Mouse (Mus musculus) liver, adult (tissue): ENCODE data around the gene Tlr6.

Source experiments
- GATA4 ChIP-seq: IDR thresholded peaks from 2 replicates; pipeline ENCODE4 v1.6.1; 2014; ENCODE audit warnings: mild to moderate bottlenecking, low read length; ENCODE audit not compliant: insufficient replicate concordance

Gene Tlr6

DNA sequence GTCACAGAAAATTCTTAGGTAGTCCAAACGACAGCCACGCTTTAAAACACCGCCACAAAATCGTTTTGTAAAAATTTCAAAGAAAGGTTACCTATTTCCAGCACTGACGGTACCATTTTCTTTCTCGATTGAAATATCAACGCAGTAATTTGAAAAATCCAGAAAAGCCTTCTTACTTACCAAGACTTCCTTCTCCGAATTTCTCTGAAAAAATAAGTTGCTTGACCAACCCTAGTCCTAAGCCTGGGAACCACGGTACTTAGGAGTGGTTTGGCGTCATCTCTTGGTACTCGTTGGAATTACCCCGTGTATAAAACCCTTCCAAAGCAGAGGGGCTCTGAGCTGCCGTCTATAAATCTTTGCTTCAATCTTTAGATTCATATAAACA, at the start of gene Tlr6:
Gene Tlr6 (minus strand): TSS at position 255 of the 388 bp plus-strand sequence.
- no peak for TF ChIP-seq GATA4

DNA sequence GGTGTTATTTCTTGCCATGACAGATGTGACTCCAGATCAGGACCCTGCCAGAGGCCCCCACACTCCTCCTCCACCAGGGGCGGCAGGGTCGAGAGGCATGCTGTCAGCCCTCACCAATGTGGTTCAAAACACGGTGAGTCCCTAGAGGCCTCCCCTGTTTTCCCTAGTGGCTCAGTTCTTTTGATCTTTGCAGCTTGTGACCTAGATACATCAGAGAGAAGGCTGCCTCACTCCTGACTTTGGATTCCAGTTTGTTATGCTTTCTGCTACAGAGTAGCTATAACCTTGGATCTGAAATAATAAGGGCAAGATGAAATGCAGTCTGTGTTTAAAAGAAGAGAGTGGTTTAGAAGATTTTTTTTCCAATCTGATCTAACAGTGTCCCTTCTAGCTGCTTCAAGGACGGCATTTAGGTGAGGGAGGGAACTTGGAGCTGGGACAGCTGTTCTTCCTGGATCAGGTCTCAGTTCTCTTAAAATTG, 46.2 kb upstream of the Tlr6 start:
- TF ChIP-seq GATA4: no peak

- TF ChIP-seq GATA4: no peak
Measured at GRCm38 (mm10) chr5:65005251-65005650, 45.4 kb upstream of the Tlr6 start.

DNA sequence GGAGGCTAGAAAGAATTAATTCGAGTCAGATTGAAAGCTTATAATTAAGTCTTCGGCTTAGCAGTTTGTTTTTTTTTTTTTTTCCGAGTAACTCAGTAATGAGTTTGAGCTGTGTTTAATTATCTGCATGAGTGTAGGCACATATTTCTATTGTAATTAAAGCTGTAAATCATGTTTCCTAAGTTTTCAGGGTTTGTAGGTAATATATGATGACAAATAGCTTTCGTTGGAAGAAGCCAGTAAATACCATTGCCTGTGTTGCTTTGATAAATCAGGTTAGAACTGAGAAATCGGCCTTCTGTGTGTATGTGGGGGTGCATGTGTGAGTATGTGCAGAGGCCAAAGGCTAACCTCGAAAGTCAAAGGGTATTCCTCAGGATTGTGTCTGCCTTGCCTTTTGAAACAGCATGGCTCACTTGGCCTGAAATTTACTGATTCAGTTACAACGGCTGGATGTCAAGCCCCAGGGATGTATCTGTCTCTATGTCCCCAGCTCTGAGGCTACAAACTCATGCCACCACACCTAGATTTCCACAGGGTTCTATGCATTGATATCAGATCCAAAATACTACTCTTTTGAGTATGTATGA, 44.1 kb upstream of the Tlr6 start:
- no peak for TF ChIP-seq GATA4

- no peak for TF ChIP-seq GATA4
Measured at GRCm38 (mm10) chr5:65002940-65003824, 43.3 kb upstream of the Tlr6 start.

- no peak for TF ChIP-seq GATA4
Measured at GRCm38 (mm10) chr5:64995408-64995807, 35.5 kb upstream of the Tlr6 start.

- no peak for TF ChIP-seq GATA4
Measured at GRCm38 (mm10) chr5:64992540-64992939, 32.6 kb upstream of the Tlr6 start.

DNA sequence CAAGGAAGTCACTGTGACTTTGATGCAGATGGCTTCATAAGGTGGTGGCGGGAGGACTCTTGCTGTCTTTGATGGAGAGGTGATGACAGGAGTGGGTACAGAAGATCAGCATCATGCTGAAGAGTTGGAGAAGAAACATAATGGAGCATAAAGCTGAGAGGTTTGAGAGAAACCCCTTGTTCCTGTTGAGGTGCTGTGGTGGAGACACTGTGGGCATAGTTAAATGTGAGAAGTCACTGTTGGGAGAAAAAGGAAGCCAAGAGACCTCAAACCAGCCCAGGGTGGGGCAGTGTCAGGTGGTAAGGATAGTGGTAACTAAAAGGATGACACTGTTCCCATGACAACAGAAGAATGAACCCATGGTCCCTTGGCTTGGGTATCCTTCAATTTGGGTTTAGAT, 30.0 kb upstream of the Tlr6 start:
- TF ChIP-seq GATA4: no peak

DNA sequence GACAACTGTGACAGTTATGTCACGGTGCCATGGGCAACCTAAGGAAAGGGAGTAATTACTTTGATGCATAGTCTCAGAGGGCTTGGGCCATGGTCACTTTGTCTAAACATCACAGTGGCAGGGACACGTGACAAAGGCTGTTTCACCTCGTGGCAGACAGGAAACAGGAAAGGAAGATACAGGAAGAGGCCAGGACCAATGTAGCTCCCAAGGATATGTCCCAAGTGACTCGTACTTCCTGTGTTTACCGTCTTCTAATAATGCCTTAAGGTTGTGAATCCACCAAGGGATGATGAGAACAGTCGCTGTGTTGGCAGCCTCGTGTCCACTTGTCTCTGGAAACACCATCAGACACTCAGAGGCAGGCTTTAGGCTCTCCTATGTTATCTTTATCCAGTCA, 26.1 kb upstream of the Tlr6 start:
- TF ChIP-seq GATA4: no peak

DNA sequence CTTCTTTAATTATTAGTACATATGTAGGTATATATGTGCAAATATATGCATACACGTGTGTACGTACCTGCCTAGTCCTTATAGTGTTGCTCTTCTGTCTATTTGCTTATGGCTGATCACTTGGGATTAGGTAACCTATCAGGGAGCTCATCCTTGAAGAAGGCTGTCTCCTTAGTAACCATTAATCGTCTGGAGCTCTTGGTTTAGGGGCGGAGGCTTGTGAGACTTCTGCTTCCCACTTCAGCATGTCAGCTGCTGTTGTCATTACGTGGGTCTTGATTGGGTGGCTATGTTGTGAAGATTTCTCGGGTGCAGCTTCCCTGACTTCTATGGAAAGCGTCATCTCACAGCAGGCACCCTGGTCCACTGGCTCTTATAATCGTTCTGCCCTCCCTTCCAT, 17.2 kb upstream of the Tlr6 start:
- no peak for TF ChIP-seq GATA4

DNA sequence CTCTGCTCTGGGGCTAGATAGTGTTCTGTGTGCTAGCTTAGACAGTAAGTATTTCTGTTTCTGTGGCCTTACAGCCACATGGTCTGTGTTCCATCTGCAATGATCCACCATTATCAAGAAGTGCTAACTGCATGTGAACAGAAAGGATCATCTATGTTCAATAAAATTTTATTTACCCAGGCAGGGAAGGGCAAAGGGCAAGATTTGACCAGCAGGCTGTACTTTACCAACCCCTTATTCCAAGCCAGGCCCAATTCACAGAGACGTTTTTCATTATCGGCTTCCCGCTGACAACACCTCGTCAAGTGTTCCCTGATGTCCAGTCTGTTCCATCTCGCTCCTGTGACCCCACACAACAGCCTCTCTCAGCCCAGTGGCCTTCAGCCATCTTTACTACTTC, 15.2 kb upstream of the Tlr6 start:
- TF ChIP-seq GATA4: no peak

GRCm38 (mm10) chr5:64969861-64970771, 10.2 kb upstream of the Tlr6 start, which contains the start of gene Fam114a1:
Fam114a1 (plus strand) TSS chr5:64970071.
- no peak for TF ChIP-seq GATA4

DNA sequence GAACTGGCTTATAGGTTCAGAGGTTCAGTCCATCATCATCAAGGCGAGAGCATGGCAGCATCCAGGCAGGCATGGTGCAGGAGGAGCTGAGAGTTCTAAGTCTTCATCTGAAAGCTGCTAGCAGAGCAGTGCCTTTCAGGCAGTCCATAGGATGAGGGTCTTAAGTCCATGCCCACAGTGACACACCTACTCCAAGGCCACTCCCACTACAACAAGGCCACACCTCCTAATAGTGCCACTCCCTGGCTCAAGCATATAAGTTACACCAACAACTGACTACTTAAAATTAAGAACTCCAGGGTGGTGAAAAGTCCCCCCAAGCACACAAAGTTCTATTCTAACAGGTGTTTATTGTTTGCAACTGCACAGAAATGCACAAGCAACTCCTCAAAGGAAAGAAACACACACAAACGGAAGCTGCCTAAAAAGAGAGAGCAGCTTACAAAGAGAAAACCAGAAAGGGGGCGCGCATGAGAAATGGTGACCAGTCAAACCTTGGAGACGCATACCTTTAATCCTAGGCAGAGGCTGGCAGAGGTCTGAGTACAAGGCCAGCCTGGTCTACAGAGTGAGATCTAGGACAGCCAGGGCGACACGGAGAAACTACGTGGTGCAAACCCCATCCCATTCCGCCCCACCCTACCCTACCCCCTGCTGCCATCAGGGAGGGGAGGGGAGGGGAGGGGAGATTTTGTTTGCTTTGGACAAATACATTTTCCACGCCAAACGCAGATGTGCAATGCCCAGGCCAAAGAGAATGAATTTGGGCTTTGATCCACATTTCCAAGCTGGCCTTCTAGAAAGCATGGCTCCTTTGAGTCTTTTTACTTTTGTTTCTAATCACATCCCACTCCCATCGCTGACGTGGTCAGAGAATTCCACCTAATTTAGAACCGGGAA, 9.3 kb upstream of the Tlr6 start:
- TF ChIP-seq GATA4: no peak

- no peak for TF ChIP-seq GATA4
Measured at GRCm38 (mm10) chr5:64963735-64964134, 3.8 kb upstream of the Tlr6 start.
